Mouse (Mus musculus): Measurements from ENCODE around the gene Rbm47.

DNA sequence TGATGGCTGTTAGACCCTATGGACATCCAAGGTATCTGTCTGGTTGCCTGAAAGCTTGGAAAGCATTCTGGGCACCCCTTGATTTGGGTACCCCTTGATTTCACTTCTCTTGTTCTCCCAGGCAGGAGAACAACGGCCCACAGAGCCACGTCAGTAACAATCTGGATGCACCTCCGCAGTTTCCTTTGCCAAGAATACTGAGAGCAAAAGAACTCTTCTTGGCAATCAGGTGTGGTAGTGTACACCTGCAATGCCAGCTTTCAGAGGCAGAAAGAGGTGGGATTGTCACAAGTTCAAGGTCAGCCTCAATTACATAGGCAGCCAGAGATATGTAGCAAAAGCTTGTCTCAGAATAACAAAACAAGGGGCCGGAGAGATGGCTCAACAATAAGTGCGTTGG is 98.7 kb downstream of the Rbm47 start:
- TF ChIP-seq EP300 (IDR thresholded peaks at IDR 0.05) (no peak), CTCF (IDR thresholded peaks at IDR 0.05) (no peak)

Measured in lung, postnatal 0 days (tissue).